Mouse (Mus musculus): ENCODE results near the gene Rag2.

The Rag2 gene

GRCm38 (mm10) chr2:101628297-101629236 lies 4.0 kb downstream of the Rag2 start:
- DNase-seq, result no peak

GRCm38 (mm10) chr2:101638979-101639839 lies 14.7 kb downstream of the Rag2 start:
- peak; percentile 12 for DNase-seq

- no peak for DNase-seq
These were observed 15.4 kb downstream of the Rag2 start for GRCm38 (mm10) chr2:101639840-101640350.

GRCm38 (mm10) chr2:101645841-101646240 lies 21.3 kb downstream of the Rag2 start:
- DNase-seq, result peak; percentile 68

- DNase-seq, result no peak
These were observed 23.8 kb downstream of the Rag2 start for GRCm38 (mm10) chr2:101648361-101648760.

- DNase-seq, result peak; percentile 88
These were observed 24.7 kb downstream of the Rag2 start, which contains the start of the genes Rag1 and B230118H07Rik for GRCm38 (mm10) chr2:101649114-101649671. Gene Rag1, minus strand, starts transcription at chr2:101649501. Gene B230118H07Rik, minus strand, starts transcription at chr2:101649532.

- peak; percentile 58 for DNase-seq
These were observed 25.9 kb downstream of the Rag2 start for GRCm38 (mm10) chr2:101650446-101650845.

- DNase-seq, result no peak
These were observed 27.8 kb downstream of the Rag2 start for GRCm38 (mm10) chr2:101652204-101652920.

- DNase-seq, result peak; percentile 90
These were observed 28.5 kb downstream of the Rag2 start for GRCm38 (mm10) chr2:101652921-101653597.

- no peak for DNase-seq
These were observed 36.0 kb downstream of the Rag2 start for GRCm38 (mm10) chr2:101660536-101660935.

GRCm38 (mm10) chr2:101665058-101665702 lies 40.7 kb downstream of the Rag2 start:
- peak; percentile 84 for DNase-seq

GRCm38 (mm10) chr2:101665703-101666092 lies 41.2 kb downstream of the Rag2 start:
- no peak for DNase-seq

GRCm38 (mm10) chr2:101668751-101669150 lies 44.2 kb downstream of the Rag2 start:
- no peak for DNase-seq

- no peak for DNase-seq
These were observed 49.0 kb downstream of the Rag2 start for GRCm38 (mm10) chr2:101673547-101673946.

GRCm38 (mm10) chr2:101678236-101679021 lies 53.9 kb downstream of the Rag2 start, which contains the start of gene Traf6:
Gene Traf6, plus strand, starts transcription at chr2:101678429.
- DNase-seq, result peak; percentile 92

GRCm38 (mm10) chr2:101679164-101679784 lies 54.8 kb downstream of the Rag2 start:
- peak; percentile 29 for DNase-seq
